Mouse (Mus musculus) neural tube, embryonic 11.5 days (tissue): Measurements from ENCODE around the gene Zup1. TPM values are rescaled to one million over a fixed set of nuclear protein-coding genes. Genes with fewer than 3 reads are reported as not detected.
A peak's percentile ranks its signal among the peaks of the same experiment; 100 is the strongest.
"Not testable (repeated sequence)": the region's sequence is repeated elsewhere in the genome, so short reads cannot be mapped to it uniquely, and the experiment has no call there.

Experiments used
- ATAC-seq: fragments of 200-750 bp; cut with Nextera tagmentation; 2 replicates; pipeline ENCODE4 v1.8.0; 2017; ENCODE audit warnings: moderate number of reproducible peaks, mild to moderate bottlenecking, moderate TSS enrichment, moderate library complexity; ENCODE audit not compliant: insufficient read depth, low FRiP score, low TSS enrichment
- DNase-seq: peaks from one replicate; pipeline ENCODE4 v3.0.0-alpha.2; 2015; ENCODE audit warnings: low spot score
- H3K27ac ChIP-seq: fragments of 300-500 bp; sonication (generic); 2 replicates; pipeline ENCODE4 v1.5.1; 2014; ENCODE audit warnings: low read depth, mild to moderate bottlenecking, low read length
- H3K27me3 ChIP-seq: fragments of 300-500 bp; sonication (generic); 2 replicates; pipeline ENCODE4 v1.6.1; 2014; ENCODE audit warnings: mild to moderate bottlenecking, low read length, mixed read lengths; ENCODE audit not compliant: control insufficient read depth, insufficient read depth
- H3K36me3 ChIP-seq: fragments of 300-500 bp; sonication (generic); 2 replicates; pipeline ENCODE4 v1.6.1; 2014; ENCODE audit warnings: mild to moderate bottlenecking, low read length, moderate library complexity, mixed read lengths; ENCODE audit not compliant: control insufficient read depth, insufficient read depth
- H3K4me1 ChIP-seq: fragments of 300-500 bp; sonication (generic); 2 replicates; pipeline ENCODE4 v1.6.1; 2014; ENCODE audit warnings: low read length, mixed read lengths; ENCODE audit not compliant: control insufficient read depth, insufficient read depth
- H3K4me2 ChIP-seq: fragments of 300-500 bp; sonication (generic); 2 replicates; pipeline ENCODE4 v1.6.1; 2014; ENCODE audit warnings: low read depth, mild to moderate bottlenecking, moderate library complexity
- H3K4me3 ChIP-seq: fragments of 300-500 bp; sonication (generic); 2 replicates; pipeline ENCODE4 v1.5.1; 2014; ENCODE audit warnings: low read depth, low read length
- H3K9ac ChIP-seq: fragments of 300-500 bp; sonication (generic); 2 replicates; pipeline ENCODE4 v1.6.1; 2014; ENCODE audit warnings: mild to moderate bottlenecking, low read length
- H3K9me3 ChIP-seq: fragments of 300-500 bp; sonication (generic); 2 replicates; pipeline ENCODE4 v1.6.1; 2016; ENCODE audit warnings: low read length; ENCODE audit not compliant: control insufficient read depth
- WGBS: fragments of 180-500 bp; shearing (Covaris S2); extraction: QIAGEN DNeasy Blood & Tissue Kit; methylation state at CpG from one replicate; pipeline ENCODE4 v1.1.7; 2014; 5-methylcytosine and 5-hydroxymethylcytosine counted together
- polyA plus RNA-seq: library from polyadenylated mRNA; unstranded; fragments of >200 nt; fragmentation: Nextera tagmentation; extraction: Ambion mirVana; gene quantifications from 2 replicates; pipeline ENCODE4 v1.2.1, GENCODE M21; 2014

The Zup1 gene
- polyA plus RNA-seq, 1 experiment from 2014 or later = 23.8 TPM

DNA sequence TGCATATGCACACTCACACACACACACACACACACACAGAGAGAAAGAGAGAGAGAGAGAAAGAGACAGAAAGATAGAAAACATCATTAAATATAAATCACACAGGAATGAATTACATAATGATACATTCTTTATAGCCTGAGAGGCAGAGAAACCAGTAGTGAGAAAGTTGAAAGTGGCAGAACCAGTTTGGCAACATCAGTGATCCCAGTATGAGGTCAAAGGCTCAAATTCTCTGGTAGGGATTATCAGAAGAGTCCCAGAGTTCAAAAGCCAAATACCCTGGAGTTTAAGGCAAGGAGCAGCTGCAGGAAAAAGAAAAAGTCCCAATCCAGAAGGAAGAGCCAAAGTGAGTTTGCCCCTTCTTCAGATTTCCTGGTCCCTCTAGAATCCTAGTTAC, 10.4 kb downstream of the Zup1 start:
- H3K36me3 ChIP-seq = peaks cover 2% of the 10 kb centered on the region; the same call in 1 of the 2 replicates
- no peak for DNase-seq
- H3K4me1 ChIP-seq = no peaks in the 10 kb centered on the region

DNA sequence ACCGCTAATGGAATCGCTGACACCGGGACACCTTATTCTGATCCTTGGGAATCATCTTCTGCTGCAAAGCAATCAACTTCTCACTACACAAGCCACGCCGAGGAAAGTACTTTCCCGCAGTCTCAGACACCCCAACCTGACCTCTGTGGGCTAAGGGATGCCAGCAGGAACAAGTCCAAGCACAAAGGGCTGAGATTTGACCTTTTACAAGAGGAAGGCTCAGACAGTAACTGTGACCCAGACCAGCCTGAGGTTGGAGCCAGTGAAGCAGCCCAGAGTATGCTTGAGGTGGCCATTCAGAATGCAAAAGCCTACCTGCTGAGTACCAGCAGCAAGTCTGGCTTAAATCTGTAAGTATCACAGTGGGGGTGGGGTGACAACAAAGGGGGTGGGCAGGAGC, 45.6 kb downstream of the Zup1 start:
- Histone ChIP-seq H3K9ac (no peak overlapping the region), H3K9me3 (no peaks in the 10 kb centered on the region), H3K27ac (no peak overlapping the region), H3K4me2 (peak overlapping the region; percentile 58), H3K27me3 (no peaks in the 10 kb centered on the region), H3K4me1 (0 out of 2 replicates have a peak, but pooled peaks cover 4% of the 10 kb centered on the region), H3K36me3 (no peaks in the 10 kb centered on the region), H3K4me3 (peak overlapping the region; percentile 29; the same call in 1 of the 2 replicates)
- ATAC-seq (no peak), DNase-seq (no peak)
- WGBS = 1% methylated on average over 6 of the region's 6 CpGs

More for the DNA sequence above, 10.4 kb downstream of the Zup1 start:
- H3K4me2 ChIP-seq = no peak overlapping the region
- no peaks in the 10 kb centered on the region for H3K9me3 ChIP-seq
- H3K27me3 ChIP-seq = no peaks in the 10 kb centered on the region
- H3K4me3 ChIP-seq = no peak overlapping the region
- no peak overlapping the region for H3K27ac ChIP-seq
- H3K9ac ChIP-seq = no peak overlapping the region
- ATAC-seq = no peak

- no peaks in the 10 kb centered on the region for H3K9me3 ChIP-seq
- no peak within 1 kb of the TSS for H3K9ac ChIP-seq
- peak; percentile 52 for DNase-seq
- WGBS = 6% methylated on average over 17 of the region's 17 CpGs
- H3K4me2 ChIP-seq = peak within 1 kb of the TSS; percentile 58
- no peak within 1 kb of the TSS for H3K27ac ChIP-seq
- 0 out of 2 replicates have a peak, but pooled peaks cover 4% of the 10 kb centered on the region for H3K4me1 ChIP-seq
- H3K36me3 ChIP-seq = no peaks in the 10 kb centered on the region
- no peaks in the 10 kb centered on the region for H3K27me3 ChIP-seq
- peak; percentile 94 for ATAC-seq
- peak within 1 kb of the TSS; percentile 29 for H3K4me3 ChIP-seq
These were observed 46.3 kb downstream of the Zup1 start, which contains the start of gene Rsph4a for GRCm38 (mm10) chr10:33904530-33905481. Gene Rsph4a (plus strand): TSS chr10:33905111.

GRCm38 (mm10) chr10:33901520-33901919, 49.5 kb downstream of the Zup1 start:
- not testable (repeated sequence) for H3K9ac ChIP-seq, H3K4me2 ChIP-seq, H3K27me3 ChIP-seq, H3K4me3 ChIP-seq, ATAC-seq, H3K4me1 ChIP-seq, H3K36me3 ChIP-seq, DNase-seq, H3K27ac ChIP-seq, H3K9me3 ChIP-seq
- WGBS = 91% methylated on average over 1 of the region's 1 CpGs

DNA sequence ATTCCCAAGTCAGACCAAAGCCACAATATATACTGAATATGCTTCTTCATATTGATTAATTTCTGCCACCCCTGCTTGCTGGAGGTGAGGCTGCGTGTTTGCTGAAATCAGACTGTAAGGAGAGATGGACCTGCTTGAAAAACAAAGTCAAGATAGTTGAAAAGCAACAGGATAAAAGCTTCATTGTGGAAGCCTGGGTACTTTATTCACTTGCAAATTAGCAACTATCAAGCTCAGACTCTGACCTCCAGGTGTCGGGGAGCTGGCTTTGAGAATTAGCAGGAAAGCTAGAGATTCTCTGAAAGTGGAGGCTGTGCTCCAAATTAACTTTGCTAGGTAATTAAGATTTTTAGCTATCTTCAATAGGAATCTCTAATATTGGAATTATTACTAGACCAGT, 68.7 kb downstream of the Zup1 start:
- ATAC-seq, H3K4me1 ChIP-seq, H3K27ac ChIP-seq, DNase-seq, H3K9ac ChIP-seq, H3K9me3 ChIP-seq, H3K27me3 ChIP-seq, H3K4me2 ChIP-seq, H3K36me3 ChIP-seq, H3K4me3 ChIP-seq: not testable (repeated sequence)
- 74% methylated on average over 2 of the region's 2 CpGs for WGBS

- no peak overlapping the region for H3K4me2 ChIP-seq
- no peaks in the 10 kb centered on the region for H3K27me3 ChIP-seq
- no peak for DNase-seq
- WGBS = 78% methylated on average over 2 of the region's 2 CpGs
- H3K27ac ChIP-seq = no peak overlapping the region
- no peaks in the 10 kb centered on the region for H3K36me3 ChIP-seq
- ATAC-seq = no peak
- H3K4me1 ChIP-seq = no peaks in the 10 kb centered on the region
- H3K4me3 ChIP-seq = no peak overlapping the region
- H3K9me3 ChIP-seq = no peaks in the 10 kb centered on the region
- H3K9ac ChIP-seq = no peak overlapping the region
These were observed 78.2 kb downstream of the Zup1 start for GRCm38 (mm10) chr10:33872672-33873398.

GRCm38 (mm10) chr10:33870441-33870840, 80.6 kb downstream of the Zup1 start:
- 15% methylated on average over 1 of the region's 1 CpGs for WGBS
- no peak overlapping the region for H3K27ac ChIP-seq

More at GRCm38 (mm10) chr10:33870441-33870840, 80.6 kb downstream of the Zup1 start:
- no peak overlapping the region for H3K4me3 ChIP-seq
- ATAC-seq (no peak), DNase-seq (no peak)
- H3K27me3 ChIP-seq = no peaks in the 10 kb centered on the region
- H3K4me2 ChIP-seq = no peak overlapping the region
- no peaks in the 10 kb centered on the region for H3K9me3 ChIP-seq
- no peak overlapping the region for H3K9ac ChIP-seq
- no peaks in the 10 kb centered on the region for H3K36me3 ChIP-seq
- no peaks in the 10 kb centered on the region for H3K4me1 ChIP-seq
